Mouse (Mus musculus) WW6 (cell line): Measurements from ENCODE around the gene Olfr338.
"Not testable (repeated sequence)": the region's sequence is repeated elsewhere in the genome, so short reads cannot be mapped to it uniquely, and the experiment has no call there.

Experiments
- DNase-seq: peaks from one replicate; pipeline ENCODE4 v3.0.0-alpha.2; 2013; ENCODE audit warnings: low read depth, low spot score

Gene Olfr338

GRCm38 (mm10) chr2:36373219-36373618, at the start of gene Olfr338:
Gene Olfr338 (plus strand): TSS chr2:36373519.
- DNase-seq, result no peak

DNA sequence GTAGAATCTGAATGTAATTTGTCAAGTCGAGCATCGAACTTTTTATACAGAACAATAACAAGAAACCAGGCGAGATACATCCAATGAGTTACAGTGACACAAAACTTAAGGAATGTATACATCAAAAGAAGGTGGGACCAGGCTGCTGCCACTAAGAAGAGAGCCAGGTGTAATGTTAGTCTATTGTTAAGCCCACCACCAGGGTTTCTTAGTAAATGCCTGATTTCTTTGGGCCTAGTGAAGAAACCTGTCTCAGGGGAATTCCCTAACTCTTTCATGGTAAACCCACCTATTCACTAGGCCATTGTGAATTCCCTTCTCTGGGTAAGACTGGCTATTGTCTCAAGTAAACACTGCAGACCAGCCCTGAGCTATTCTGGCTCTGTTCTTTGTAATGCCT, 41.9 kb downstream of the Olfr338 start:
- peak; percentile 9 for DNase-seq

DNA sequence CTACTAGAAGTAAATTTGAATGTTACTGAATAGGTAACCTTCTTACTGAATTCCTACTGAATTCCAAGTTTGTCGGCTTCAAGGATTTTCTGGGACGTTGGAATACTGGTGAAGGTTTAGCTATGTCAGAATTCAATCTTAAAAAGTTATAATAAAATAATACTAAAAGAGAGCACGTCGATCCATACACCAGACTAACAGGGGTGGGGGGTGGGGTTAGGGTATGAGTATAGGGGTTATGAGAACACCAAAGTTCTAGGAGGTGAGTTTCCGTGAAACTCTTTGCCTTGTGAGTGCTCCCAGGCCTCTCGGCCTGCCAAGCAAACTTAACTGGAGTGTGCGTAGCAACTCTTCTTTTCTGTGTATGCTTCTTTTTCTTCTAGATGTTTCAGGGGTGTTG, 42.3 kb downstream of the Olfr338 start:
- DNase-seq, result not testable (repeated sequence)

GRCm38 (mm10) chr2:36418647-36419046, 45.3 kb downstream of the Olfr338 start, which contains the start of gene Olfr339:
Gene Olfr339 (plus strand): TSS chr2:36418947.
- no peak for DNase-seq
